Mouse (Mus musculus): ENCODE results near the gene Dtnb. TPM values are rescaled to one million over a fixed set of nuclear protein-coding genes. Genes with fewer than 3 reads are reported as not detected.

Gene Dtnb
- polyA plus RNA-seq, 1 experiment from 2014 or later = 110 TPM

DNA sequence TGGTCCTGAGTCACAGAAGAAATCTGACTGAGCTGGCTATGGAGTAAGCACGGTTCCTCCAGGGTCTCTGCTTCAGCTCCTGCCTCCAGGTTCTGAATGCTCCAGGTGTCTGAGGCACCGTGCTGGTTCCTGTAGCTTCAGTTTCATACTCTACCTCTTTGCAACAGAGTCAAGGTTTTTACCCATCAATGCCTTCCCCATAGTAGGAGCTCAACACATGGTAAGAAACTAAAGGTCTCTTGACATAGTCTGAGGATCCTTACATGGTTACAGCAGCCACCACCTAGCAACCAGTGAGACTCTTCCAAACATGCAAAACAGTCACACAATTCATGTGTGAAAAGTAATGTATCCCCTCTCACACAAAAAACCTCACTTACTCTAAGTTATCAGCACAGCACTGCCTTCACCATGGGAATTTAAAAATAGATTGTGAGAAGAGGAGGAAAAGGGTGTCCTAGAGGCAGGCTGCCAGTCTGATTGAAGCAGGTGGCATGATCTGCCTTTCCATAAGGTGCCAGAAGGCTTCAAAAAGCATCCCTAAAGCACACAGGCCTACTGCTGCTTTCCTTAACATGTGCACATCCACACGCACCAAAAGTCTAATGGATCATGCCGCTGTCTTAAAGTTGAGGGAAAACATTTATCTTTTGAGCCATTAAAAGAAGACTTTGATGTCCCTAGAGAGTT lies 1.3 kb upstream of the Dtnb start:
- in situ Hi-C loops (cut with MboI; ENCODE audit: low pct_unique_long_range_greater_than_20kb) = no loop called here
- H3K27me3 ChIP-seq = no peaks in the 10 kb centered on the region
- no peak for TF ChIP-seq CTCF (IDR thresholded peaks at IDR 0.05)
- CTCF ChIA-PET = interaction anchor here (1.2 to 1.3 kb wide), 2 partner anchors 10 kb away, joined by 4 to 6 read pairs; no protein-coding TSS in a partner anchor
- POLR2A ChIA-PET = no interaction called here
- ATAC-seq = no peak
- no peak for DNase-seq (ENCODE audit: low read depth, low spot score)

DNA sequence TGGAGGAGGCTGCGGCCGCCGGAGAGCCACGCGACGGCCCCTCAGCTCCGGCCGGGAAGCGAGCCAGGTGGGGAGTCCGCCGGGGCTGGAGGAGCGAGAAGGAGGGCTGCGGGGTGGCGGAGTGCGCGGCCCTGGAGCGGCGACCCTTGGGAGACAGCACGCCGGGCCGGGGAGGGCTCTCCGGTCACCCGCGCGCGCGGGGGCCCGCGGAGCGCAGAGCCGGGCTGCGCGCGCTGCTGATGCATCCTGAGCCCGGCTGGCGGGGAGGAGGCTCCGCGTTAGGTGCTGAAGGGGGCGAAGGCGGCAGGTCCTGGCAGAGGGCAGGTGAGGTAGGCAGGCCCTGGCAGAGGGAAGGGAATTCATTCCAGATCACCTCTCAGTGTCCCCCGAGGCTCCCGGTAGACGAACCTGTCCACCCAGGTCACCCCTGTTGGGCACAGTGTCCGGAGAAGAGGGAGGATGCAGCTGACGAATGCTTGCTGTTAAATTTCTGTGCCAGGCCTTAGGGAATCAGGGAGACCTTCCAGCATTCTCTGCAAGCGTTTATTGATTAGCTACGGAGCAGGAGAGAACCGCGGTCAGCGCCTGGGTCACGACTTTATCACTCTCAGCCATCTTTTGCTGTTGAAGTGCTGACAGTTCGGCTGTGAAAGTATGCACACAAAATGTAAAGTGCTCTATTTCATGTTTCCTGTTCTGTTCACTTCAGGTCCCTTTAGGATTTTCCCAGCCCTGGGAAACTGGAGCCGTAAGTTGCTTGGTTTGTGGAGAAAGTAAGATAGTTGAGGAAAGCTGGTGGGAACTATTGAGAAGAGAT lies 608 bp downstream of the Dtnb start:
- no peaks in the 10 kb centered on the region for H3K27me3 ChIP-seq
- ChIA-PET POLR2A (interaction anchor here (0.6 to 1.0 kb wide), 2 partner anchors 10 to 27 kb away, joined by 3 to 4 read pairs; no protein-coding TSS in a partner anchor), CTCF (no interaction called here)
- ATAC-seq (peak; percentile 38), DNase-seq (ENCODE audit: low read depth, low spot score) (no peak)
- in situ Hi-C loops (cut with MboI; ENCODE audit: low pct_unique_long_range_greater_than_20kb) = no loop called here
- TF ChIP-seq CTCF (IDR thresholded peaks at IDR 0.05) = no peak

DNA sequence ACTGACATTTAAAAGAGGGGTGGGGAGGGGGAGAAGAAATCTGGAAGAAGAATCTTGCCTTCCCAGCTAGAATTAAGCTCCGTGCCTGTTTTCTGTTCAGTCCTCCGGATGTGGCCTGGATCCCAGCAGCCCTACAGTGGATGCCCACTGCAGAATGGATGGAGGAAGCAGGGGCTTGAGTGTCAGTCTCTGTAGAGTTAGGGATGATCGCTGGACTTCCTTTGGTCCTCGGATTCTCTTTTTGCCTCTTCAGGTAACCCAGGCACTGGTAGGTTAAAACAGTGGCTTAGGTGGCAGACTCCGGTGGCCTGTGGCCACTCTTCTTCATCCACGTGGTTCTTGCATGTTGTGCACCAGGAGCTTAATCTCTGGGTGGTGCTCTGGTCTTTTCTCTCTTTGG lies 1.2 kb downstream of the Dtnb start:
- in situ Hi-C loops (cut with MboI; ENCODE audit: low pct_unique_long_range_greater_than_20kb) = no loop called here
- no peak for ATAC-seq
- CTCF ChIA-PET = no interaction called here

DNA sequence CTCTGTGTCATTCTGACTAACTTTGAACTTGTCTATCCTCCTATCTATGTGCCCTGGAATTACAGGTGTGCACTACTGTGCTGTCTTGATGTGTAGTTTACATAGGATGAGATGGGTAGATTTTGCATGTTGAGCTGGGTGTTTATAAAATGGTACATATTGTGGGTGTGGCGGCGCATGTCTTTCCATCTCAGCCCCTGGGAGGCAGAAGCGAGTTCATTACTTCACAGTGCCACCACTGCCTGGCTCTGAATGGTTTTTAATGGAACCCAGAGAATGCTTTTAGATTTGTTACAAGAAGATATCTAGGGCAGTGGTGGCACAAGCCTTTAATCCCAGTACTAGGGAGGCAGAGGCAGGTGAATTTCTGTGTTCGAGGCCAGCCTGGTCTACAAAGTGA lies 2.5 kb downstream of the Dtnb start:
- in situ Hi-C loops (cut with MboI; ENCODE audit: low pct_unique_long_range_greater_than_20kb) = no loop called here
- ChIA-PET CTCF (interaction anchor here (0.7 to 1.0 kb wide), 2 partner anchors 58 to 143 kb away, joined by 3 read pairs; no protein-coding TSS in a partner anchor), POLR2A (interaction anchor here (0.7 to 1.0 kb wide), 2 partner anchors 27 to 82 kb away, joined by 3 to 6 read pairs; no protein-coding TSS in a partner anchor)
- DNase-seq (ENCODE audit: low read depth, low spot score) (no peak), ATAC-seq (no peak)
- H3K27me3 ChIP-seq = no peaks in the 10 kb centered on the region
- peak; percentile 47 for TF ChIP-seq CTCF (IDR thresholded peaks at IDR 0.05)

More for the DNA sequence above, 1.2 kb downstream of the Dtnb start:
- TF ChIP-seq CTCF (IDR thresholded peaks at IDR 0.05) = no peak
- H3K27me3 ChIP-seq = no peaks in the 10 kb centered on the region
- POLR2A ChIA-PET = interaction anchor here (0.6 to 1.0 kb wide), 2 partner anchors 9 to 28 kb away, joined by 3 to 4 read pairs; no protein-coding TSS in a partner anchor
- DNase-seq (ENCODE audit: low read depth, low spot score) = no peak

DNA sequence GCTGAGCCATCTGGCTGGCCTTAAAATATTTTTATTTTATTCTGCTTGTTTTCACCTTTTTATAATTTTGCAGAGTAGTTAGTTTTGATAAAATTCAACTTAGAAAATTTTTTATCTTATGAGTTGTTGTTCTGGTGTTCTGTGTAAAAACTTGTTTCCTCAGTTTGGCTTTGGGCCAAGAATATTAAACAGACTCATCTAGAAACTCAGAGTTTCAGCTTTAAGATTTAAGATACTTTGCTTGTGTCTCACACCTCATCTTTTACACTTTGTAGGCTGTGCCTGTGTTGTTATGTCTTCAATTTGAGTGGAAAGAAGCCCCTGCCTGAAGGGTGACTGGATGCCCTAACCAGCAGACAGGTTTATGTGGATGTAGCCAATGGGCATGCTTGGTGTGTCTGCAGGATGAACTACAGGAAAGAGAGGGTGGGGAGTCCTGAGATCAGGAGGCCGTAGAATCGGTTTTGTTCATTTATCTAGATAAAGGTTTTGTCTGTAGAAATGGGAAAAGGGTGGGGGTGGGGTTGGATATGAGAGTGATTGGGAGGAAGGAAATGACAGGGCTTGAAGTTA lies 7.9 kb downstream of the Dtnb start:
- no peak for TF ChIP-seq CTCF (IDR thresholded peaks at IDR 0.05)
- ChIA-PET CTCF (interaction anchor here (0.9 kb wide), 1 partner anchor 11 kb away, joined by 3 read pairs; no protein-coding TSS in a partner anchor), POLR2A (no interaction called here)
- no peaks in the 10 kb centered on the region for H3K27me3 ChIP-seq
- no peak for ATAC-seq
- no peak for DNase-seq (ENCODE audit: low read depth, low spot score)
- in situ Hi-C loops (cut with MboI; ENCODE audit: low pct_unique_long_range_greater_than_20kb) = no loop called here

DNA sequence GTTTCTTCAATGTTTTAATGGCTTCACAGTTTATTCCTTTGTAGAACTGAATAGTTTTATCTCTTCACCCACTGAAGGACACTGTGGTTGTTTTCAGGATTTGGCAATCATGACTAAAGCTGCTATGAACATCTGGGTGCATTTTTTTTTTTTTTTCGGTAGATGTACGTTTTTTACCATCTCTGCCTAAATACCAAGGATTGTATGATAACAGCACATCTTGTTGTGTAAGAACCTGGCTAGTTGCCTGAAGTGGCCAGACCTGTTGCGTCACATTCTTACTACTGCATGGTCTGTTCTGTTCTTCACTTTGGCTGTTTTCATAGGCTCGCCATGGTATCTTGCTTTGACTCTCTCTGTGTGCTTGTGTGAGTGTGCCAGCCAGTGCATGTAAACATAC lies 10.4 kb downstream of the Dtnb start:
- DNase-seq (ENCODE audit: low read depth, low spot score) (peak; percentile 64), ATAC-seq (peak; percentile 69)
- ChIA-PET POLR2A (interaction anchor here (1.3 kb wide), 1 partner anchor 10 kb away, joined by 4 read pairs; no protein-coding TSS in a partner anchor), CTCF (no interaction called here)
- no peaks in the 10 kb centered on the region for H3K27me3 ChIP-seq
- in situ Hi-C loops (cut with MboI; ENCODE audit: low pct_unique_long_range_greater_than_20kb) = no loop called here
- TF ChIP-seq CTCF (IDR thresholded peaks at IDR 0.05) = no peak

DNA sequence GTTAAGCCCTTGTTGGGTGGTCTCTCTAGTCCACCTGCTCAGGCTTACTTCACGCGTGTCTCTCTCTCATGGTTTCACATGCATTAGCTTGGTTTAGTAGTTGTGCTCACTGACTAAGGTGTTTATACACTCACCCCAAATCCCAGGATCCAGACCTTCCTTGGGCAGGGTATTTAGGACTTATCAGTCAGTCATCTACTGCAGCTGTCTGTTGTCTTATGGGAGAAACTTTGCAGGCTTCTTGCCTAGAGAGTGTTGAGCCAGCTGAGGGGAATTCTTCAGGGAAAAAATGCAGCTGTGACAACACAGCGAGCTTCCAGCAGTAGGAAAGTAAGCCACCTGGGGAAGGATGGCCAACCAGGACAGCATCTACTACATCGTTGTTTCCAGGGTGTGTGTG lies 13.3 kb downstream of the Dtnb start:
- no peaks in the 10 kb centered on the region for H3K27me3 ChIP-seq
- ChIA-PET POLR2A (no interaction called here), CTCF (interaction anchor here (0.6 to 0.8 kb wide), 2 partner anchors 22 to 47 kb away, joined by 3 read pairs; no protein-coding TSS in a partner anchor)
- TF ChIP-seq CTCF (IDR thresholded peaks at IDR 0.05) = no peak
- in situ Hi-C loops (cut with MboI; ENCODE audit: low pct_unique_long_range_greater_than_20kb) = no loop called here
- ATAC-seq (no peak), DNase-seq (ENCODE audit: low read depth, low spot score) (no peak)

DNA sequence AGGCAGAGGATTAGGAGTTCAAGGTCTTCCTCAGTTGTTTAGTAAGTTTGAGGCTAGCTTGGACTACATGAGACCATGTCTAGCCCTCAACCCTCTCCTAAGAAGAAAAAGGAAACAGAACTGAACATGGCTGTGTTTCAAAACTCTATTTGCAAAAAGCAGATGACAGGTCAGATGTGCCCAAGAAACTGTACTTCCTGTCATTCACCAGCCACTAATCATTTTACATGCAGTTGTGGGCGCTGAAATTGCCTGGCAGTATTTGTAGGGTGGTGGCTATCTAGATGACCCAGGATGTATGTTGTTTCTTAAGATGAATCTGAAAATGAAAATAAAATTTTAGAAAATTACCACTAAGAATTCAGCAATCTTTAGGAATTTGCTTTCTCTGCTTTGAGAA lies 14.8 kb downstream of the Dtnb start:
- CTCF ChIA-PET = no interaction called here
- ATAC-seq (no peak), DNase-seq (ENCODE audit: low read depth, low spot score) (no peak)
- TF ChIP-seq CTCF (IDR thresholded peaks at IDR 0.05) = no peak
- no peaks in the 10 kb centered on the region for H3K27me3 ChIP-seq
- POLR2A ChIA-PET = no interaction called here
- in situ Hi-C loops (cut with MboI; ENCODE audit: low pct_unique_long_range_greater_than_20kb) = no loop called here

DNA sequence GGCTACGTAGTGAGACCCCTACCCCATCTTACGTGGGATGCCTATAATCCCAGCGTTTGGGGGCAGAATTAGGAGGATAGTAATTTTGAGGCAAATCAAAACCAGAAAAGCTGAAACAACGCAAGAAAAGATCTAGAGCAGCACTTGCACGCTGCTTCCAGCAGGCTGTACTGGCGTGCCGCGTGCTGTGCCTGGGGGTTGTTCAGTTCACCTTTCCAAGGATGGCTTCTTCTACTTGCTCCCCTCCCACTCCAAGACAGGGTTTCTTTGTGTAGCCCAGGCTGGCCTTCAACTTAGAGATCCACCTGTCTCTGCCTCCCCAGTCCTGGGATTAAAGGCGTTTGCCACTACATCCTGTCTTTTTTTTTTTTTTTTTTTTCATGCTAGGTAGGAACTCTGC lies 17.9 kb downstream of the Dtnb start:
- no peak for DNase-seq (ENCODE audit: low read depth, low spot score)
- in situ Hi-C loops (cut with MboI; ENCODE audit: low pct_unique_long_range_greater_than_20kb) = no loop called here
- TF ChIP-seq CTCF (IDR thresholded peaks at IDR 0.05) = no peak
- no peaks in the 10 kb centered on the region for H3K27me3 ChIP-seq
- ATAC-seq = no peak
- CTCF ChIA-PET = no interaction called here
- POLR2A ChIA-PET = no interaction called here

DNA sequence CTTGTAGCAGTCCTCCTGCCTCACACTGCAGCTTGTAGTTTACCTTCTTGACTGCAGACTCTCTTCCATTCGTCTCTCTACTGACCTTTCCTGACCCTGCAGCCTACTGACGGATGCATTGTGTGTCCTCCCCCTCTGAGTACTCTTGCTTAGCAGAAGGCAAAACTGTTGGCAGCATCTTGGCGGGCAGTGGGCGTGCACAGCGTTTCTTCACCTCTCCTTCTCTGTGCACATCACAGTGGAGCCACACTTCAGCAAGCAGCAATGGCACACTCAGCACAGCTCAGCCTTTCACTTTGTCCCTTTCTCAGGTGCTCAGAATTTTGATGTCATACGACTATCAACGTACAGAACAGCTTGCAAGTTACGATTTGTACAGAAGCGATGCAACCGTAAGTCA lies 19.4 kb downstream of the Dtnb start:
- no peaks in the 10 kb centered on the region for H3K27me3 ChIP-seq
- in situ Hi-C loops (cut with MboI; ENCODE audit: low pct_unique_long_range_greater_than_20kb) = no loop called here
- DNase-seq (ENCODE audit: low read depth, low spot score) = no peak
- no peak for ATAC-seq
- ChIA-PET CTCF (interaction anchor here (1.5 kb wide), 1 partner anchor 19 kb away, joined by 3 read pairs; no protein-coding TSS in a partner anchor), POLR2A (no interaction called here)
- TF ChIP-seq CTCF (IDR thresholded peaks at IDR 0.05) = no peak

DNA sequence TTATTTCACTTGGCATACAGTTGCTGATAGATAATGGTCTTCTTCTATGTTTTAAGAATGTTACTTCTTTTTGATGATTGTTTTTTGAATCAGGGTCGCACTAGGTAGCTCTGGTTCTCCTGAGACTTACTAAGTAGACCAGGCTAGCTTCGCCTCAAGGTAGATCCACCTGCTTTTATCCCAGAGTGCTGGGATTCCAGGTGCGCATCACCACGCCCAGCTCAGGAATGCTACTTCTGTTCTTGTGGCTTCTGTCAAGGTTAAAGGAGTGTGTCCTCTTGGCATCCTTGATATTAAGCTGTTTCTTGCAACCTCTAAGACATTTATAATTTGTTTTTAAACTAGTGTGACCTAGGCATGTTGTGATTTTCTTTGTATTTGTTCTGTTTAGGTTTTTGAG lies 30.6 kb downstream of the Dtnb start:
- POLR2A ChIA-PET = no interaction called here
- in situ Hi-C loops (cut with MboI; ENCODE audit: low pct_unique_long_range_greater_than_20kb) = no loop called here

More for the DNA sequence above, 30.6 kb downstream of the Dtnb start:
- CTCF ChIA-PET = no interaction called here
- ATAC-seq (no peak), DNase-seq (ENCODE audit: low read depth, low spot score) (no peak)
- no peaks in the 10 kb centered on the region for H3K27me3 ChIP-seq
- no peak for TF ChIP-seq CTCF (IDR thresholded peaks at IDR 0.05)

Measured in Patski (cell line).